Mouse (Mus musculus) stomach, adult 2 months (tissue): Measurements from ENCODE around the gene 4930435E12Rik. TPM values are rescaled to one million over a fixed set of nuclear protein-coding genes. Genes with fewer than 3 reads are reported as not detected.

Experiments
- polyA plus RNA-seq: library from polyadenylated mRNA; depleted of rRNA; stranded (reverse); fragments of >200 nt; gene quantifications from 2 replicates; pipeline ENCODE4 v1.2.3, GENCODE M21; 2012; rRNA removed

Gene 4930435E12Rik
- not detected in 2 replicates for polyA plus RNA-seq

DNA sequence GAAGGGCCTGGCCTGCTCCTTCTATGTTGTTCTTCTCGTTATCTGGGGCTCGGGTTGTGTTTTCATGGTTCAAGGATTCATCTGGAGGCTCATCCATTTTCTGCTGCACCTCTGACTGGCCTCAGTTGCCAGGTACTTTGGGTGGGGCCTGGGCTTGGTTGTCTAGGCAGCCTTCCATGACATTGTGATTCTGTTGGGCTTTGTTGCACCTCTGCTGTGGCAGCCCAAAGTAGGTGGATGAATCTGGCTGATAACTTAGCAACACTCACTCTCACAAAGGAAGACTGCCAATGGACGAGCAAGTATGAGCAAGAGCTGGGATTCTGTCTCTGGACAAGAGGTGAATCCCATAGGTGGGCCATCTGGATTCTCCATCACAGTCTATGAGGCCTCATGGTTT, at the start of gene 4930435E12Rik:
Gene 4930435E12Rik, minus strand, starts transcription at position 101 of the 400 bp plus-strand sequence.

DNA sequence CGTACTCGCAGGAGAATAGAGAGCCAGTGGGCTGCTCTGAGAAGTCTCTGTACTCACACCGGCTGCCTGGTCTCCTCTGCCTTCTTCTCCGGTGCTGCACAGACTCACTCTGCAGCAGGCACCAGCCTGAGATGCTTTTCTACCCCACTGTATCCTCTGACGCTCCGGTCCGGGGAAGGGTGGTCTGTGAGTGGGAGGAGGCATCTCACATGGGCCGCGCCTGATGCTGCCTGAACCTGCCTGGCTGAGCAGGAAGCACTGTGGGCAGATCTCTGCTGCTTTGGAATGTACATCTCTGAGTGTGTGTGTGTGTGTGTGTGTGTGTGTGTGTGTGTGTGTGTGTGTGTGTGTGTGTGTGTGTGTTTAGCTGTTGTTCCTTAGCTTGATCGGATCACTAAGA, 28.5 kb downstream of the 4930435E12Rik start, which contains the start of gene Upk1b:
Gene Upk1b, minus strand, starts transcription at position 238 of the 400 bp plus-strand sequence.

Other genes starting within 250 kb of the 4930435E12Rik start
- gene Arhgap31, start 115.5 kb downstream of the 4930435E12Rik start, polyA plus RNA-seq, result 1.0 and 1.4 TPM in 2 replicates
- gene B4galt4, start 86.5 kb downstream of the 4930435E12Rik start, polyA plus RNA-seq, result 1.3 and 2.7 TPM in 2 replicates
- 0.51 and 0.83 TPM in 2 replicates for gene Upk1b, start 28.4 kb downstream of the 4930435E12Rik start, polyA plus RNA-seq
- gene Igsf11, start 63.9 kb upstream of the 4930435E12Rik start, polyA plus RNA-seq, result 0.35 and 0.70 TPM in 2 replicates